Mouse (Mus musculus) lung, postnatal 25 days (tissue): ENCODE data around the gene Ncoa3.

Experiments used
- DNase-seq: peaks from one replicate; pipeline ENCODE4 v3.0.0; 2022; ENCODE audit warnings: low spot score

Gene Ncoa3

DNA sequence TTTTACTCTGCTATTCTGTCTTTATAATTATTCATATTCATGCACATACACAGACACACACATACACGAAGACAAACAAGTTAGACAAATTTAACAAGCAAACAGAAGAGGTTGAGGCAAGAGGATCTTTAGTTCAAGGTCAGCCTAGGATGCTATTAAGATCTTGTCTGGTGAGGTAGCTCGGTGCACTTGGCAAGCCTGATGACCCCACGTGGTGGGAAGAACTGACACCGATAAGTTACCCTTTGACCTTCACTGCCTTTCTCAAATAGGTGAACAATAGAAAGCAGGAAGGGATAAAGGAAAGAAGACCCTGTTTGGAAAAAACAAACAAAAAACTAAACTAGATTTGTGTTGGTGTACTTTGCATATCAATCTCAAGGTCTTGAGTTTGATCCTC, 10.0 kb downstream of the Ncoa3 start:
- DNase-seq, result no peak

- no peak for DNase-seq
Observed at GRCm38 (mm10) chr2:166003004-166003403, 10.6 kb downstream of the Ncoa3 start.

- DNase-seq, result no peak
Observed at GRCm38 (mm10) chr2:166007046-166007445, 14.6 kb downstream of the Ncoa3 start.

GRCm38 (mm10) chr2:166008558-166009392, 16.3 kb downstream of the Ncoa3 start:
- no peak for DNase-seq

GRCm38 (mm10) chr2:166009393-166009947, 17.0 kb downstream of the Ncoa3 start:
- DNase-seq, result no peak

- no peak for DNase-seq
Observed at GRCm38 (mm10) chr2:166010321-166010720, 17.9 kb downstream of the Ncoa3 start.

DNA sequence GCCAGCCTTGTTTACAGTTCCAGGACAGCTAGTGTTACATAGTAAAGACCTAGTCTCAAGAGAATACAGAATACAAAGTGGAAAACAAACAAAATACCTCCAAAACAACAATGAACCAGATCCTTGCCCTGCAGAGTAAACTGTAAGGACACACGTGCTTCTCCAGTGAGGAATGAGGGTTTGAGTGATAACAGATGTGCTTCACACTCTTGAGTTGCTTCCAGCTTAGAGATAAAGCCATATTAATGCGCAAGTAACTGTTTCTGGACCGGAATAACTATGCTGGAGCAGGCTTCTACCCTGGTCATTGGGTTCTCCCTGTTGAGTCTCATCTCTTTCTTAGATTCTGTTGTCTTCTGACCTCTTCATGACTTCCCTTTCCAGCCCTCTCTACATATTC, 19.0 kb downstream of the Ncoa3 start:
- no peak for DNase-seq

- DNase-seq, result no peak
Observed at GRCm38 (mm10) chr2:166012145-166012544, 19.7 kb downstream of the Ncoa3 start.

DNA sequence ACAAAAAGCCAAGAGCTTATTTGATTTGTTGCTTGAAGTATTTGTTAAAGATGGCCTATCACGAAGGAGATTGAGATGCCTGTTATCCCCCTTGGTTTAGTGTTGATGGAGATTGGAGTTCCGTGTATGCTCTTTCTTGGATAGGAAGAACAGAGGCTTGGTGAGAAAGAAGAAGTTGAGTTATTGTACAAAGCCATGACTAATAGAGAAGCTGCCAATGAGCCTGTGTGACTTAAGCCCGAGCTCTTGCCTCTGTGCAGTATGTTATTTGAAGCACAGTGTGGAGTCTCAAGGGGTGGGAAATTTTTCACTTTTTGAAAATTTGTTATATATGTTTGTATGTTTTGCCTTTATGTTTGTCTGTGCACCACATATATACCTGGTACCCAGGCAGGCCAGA, 26.3 kb downstream of the Ncoa3 start:
- DNase-seq, result no peak

DNA sequence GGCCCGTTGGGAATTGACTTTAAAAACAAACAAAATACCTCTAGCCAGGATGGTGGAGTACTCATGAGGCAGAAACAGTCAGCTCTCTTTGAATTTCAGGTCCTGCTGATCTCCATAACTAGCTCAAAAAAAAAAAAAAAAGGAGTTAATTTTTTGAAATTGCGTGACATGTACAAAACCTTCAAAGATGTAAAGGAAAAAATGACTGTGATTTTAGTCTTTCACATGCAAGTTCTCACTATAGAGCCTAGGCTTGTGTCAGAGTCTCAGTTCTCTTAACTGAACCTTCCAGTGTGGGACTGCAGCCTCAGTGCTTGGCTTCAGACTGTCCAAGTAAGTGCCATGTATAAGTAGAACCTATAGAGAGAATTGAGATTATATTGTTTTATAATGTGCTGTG, 27.6 kb downstream of the Ncoa3 start:
- no peak for DNase-seq

DNA sequence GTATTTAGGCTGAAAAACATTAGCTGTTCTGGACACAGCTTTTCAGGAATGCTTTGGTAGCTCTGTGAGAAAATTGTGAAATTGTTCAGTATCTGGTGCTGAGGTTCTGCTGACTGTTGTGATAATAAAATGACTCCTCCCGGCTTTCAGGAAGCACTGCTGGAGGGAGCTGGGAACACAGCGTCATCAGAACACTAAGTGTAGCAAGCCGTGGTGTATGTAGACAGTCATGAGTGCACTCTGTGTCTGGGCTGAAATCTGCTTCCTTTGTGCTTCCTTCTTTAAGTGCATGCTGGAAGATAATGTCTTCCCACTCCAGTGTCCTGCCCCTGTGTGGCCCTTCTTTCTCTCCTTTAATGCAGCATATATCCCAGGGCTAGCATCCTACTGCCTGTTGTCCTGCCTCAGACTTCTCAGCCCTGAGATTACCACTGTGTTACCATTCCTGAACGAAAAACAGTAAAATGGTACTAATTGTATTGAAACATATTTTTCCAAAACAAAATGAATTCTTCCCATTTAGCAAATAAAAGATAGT, 28.7 kb downstream of the Ncoa3 start:
- DNase-seq, result peak; percentile 63

- no peak for DNase-seq
Observed at GRCm38 (mm10) chr2:166021642-166022041, 29.2 kb downstream of the Ncoa3 start.

DNA sequence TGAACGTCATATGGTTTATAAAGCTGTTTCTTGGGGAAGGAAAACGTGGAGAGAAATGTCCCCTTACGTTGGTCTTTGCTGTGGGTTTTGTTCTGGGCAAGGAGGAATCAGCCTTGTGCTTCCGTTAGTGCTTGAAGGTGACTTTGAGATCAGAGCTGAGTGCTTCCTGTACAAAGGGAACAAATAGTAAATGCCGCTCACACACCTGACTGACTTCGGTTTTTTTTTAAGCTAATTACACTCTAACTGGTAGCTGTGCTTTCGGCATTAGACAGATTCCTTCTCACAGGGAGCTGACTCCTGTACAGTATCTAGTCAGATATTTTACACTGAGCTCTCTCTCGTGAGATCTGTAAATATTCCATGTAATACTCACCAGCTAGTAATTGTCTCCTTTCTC, 29.9 kb downstream of the Ncoa3 start:
- DNase-seq, result no peak

DNA sequence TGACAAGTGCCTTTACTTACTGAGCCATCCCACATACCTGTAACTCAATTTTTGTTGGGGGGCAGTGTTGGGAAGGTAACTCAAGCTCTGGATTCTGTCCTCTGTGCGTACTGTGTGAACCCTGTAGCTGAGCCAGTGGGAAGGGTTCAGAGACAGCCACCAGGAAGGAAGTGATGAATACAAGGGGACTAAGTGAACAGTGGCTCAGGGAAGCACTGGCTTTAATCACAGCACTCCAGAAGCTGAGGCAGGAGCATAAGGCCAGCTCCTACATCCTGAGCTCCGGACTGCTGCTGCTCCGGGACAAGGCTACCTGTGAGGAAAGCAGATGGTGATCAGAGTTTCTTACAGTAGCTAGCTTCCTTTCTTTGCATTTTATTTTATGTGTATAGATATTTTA, 31.6 kb downstream of the Ncoa3 start:
- no peak for DNase-seq

DNA sequence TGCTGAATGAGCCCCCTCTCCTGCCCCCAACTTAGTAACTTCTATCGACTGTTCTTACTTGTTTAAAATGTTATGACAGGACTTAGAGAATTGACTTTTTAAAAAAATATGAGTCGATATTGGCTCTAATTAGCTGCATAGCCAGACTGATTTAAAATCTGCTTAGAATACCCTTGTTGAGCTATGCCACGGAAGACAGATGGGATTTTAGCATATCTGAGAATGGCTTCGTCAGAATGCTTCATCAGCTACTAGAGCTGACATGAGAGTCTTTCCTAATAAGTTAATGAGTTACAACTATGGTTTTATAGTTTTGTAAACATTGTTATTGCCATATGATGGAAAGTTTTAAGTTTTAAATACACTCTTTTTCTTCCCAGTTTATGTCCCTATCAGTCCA, 32.2 kb downstream of the Ncoa3 start:
- no peak for DNase-seq

DNA sequence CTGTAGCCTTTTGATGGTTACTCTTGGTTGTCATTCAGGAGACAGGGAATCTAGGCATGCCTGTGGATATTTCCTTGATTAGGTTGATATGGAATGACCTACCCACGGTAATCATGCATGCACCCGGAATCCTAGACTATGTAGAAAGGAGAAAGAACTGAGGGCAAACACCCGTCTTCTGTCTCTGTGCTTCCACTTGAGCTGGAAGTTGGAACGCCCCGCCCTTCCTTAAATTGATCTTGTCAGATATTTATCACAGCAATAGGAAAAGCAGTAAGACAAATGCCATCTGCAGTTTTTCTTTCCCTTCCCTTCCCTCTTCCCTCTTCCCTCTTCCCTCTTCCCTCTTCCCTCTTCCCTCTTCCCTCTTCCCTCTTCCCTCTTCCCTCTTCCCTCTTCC, 33.5 kb downstream of the Ncoa3 start:
- DNase-seq, result no peak

DNA sequence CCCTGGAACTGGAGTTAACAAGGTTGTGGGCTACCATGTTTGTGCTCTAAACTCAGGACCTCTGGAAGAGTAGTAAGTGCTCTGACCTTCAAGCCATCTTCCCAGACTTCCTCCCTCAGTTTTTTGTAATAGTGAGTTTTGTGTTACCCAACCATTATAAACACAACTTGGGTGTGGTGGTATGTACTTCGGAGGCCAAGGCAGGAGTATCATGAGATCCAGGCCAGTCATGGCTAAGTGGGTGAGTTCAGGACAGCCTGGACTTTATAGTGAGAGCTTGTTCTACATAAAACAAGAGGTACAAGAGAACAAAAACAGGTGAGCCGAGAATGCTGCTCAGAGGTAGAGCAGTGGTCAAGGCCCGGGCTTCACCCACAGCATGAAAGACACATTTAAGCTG, 35.4 kb downstream of the Ncoa3 start:
- DNase-seq, result peak; percentile 55

DNA sequence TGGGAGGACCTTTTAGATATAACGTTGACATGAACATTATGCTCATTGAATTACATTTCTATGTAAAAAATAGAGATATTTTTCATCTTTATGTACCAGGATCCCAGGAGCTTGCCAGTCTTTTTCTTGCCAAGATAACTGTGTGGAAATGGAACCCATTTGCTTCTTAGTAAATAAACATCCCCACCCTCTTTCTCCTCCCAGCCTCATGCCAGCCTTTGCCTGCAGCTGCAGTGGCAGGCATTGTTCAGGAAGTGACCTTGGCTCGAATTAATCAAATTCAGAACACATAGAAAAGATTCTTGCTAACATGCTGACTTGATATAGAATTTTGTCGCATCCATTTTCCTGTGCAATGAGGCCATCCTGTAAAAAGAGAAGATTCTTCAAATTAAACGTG, 36.8 kb downstream of the Ncoa3 start:
- DNase-seq, result no peak

DNA sequence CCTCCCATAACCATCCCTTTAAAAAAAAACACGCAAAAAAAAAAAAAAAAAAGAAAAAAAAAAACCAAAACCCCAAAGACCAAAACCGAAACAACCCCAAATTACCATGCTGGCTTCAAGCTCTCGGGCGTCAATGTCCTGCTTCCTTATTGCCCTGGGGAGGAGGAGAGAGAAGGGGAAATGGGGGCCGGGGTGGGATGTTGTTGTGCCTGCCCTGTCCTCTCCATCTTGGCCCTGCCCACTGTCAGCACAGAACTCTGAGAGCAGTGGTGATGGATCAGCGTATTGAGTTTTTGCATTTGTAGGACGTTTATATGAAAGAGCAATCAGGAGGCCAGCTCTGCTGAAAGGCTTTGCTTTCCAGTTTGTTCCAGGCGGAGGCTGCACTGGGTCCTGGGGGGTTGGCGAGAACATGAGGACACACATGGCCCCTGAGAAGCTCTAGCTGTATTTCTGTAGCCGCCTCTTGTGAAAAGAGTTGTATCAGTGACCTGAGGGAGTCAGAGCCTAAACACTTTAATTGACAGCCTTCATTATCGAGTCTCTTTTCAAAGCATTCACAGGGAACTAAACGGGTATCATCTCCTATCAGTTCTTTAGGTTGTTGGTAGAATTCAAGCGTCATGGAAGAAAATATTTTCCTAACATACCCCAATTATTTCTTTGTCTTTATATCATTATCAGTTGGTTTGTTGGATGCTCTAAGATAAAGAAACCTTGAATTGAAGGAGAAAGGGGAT, 38.0 kb downstream of the Ncoa3 start:
- DNase-seq, result peak; percentile 34

GRCm38 (mm10) chr2:166031120-166031929, 38.9 kb downstream of the Ncoa3 start:
- peak; percentile 81 for DNase-seq

- no peak for DNase-seq
Observed at GRCm38 (mm10) chr2:166032628-166033027, 40.2 kb downstream of the Ncoa3 start.

DNA sequence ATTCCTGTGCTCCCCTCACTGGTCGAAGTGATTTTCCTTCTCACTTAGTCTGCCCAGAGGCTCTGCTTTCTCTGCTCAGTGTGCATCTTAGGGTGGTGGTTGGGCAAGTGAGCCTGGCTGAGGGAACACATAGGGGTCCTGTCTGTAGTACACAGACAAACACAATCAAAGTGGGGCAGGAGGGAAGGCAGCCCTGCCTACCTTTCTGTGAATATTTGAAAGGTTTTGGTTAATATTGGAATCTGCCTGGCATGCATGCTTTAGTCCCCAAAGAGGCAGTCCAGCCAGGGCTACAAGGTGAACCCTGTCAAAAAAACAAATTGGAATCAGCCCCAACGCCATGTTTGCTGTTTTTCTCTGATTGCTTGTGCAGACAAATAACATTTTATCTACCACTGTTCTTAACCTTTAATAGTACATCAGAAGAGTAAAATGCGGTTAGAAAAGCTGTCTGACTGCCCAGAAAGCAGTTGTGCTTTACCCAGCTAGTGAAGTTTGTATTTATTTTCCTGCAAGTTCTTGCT, 42.6 kb downstream of the Ncoa3 start:
- DNase-seq, result no peak
